Comparison of ENCODE assay signal across 13 mouse cellular contexts in the genomic region with DNA sequence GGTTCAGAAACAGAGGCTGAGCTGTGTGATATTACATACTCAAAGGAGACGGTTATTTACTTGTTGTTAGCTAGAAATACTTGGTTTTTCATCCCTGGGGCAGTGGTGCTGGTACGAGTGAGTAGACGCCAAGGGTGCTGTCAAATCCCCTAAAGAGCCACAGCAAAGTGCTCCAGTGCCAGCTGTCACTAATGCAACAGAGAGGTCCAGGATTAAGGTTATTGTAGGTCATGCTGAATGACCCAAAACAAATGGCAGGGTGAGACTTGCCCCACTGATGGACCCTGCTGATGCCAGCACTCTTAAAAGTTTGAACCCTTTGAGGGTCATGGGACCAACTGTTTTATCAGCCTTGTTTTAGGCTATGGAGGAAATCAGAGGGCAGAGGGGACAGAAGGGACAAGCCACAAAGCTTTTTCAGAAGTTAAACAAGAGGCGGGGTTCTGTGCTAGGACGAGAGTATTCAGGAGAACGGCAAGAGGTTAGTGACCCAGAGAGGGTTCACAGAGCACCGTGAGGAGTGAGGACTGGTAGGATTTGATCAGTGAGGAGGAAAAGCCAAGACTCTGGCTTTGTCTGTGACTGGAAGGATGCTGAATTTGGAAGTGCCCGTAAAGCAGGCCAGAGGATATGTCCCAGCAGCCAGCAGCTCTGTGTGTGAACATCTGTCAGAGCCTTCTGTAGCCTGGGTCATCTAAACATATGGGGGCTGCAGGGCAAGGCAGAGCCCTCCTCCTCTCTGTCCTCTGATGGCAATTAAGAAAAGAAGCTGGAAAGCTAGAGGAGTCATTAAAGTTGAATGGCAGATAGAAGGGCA. TPM values are rescaled to one million over a fixed set of nuclear protein-coding genes. Genes with fewer than 3 reads are reported as not detected.
DNase-seq lines count a peak whose midpoint lies in the region; ATAC-seq lines count a peak whose summit lies in the region.
"Had no signal": no experiment of that assay in that cellular context is flagged by ENCODE, and none has a peak within 500 bp of the region (broad histone marks: within the 10 kb centered on the region; RNA-seq: fewer than 3 reads in every experiment).

No protein-coding gene starts in this region.

- H3K27ac ChIP-seq in hindbrain, embryonic 10.5 days = peak overlapping the region; percentile 24
- no peak overlapping the region for H3K27ac ChIP-seq in hindbrain, embryonic 11.5 days (ENCODE audit: low read depth, low read length)
- peak overlapping the region; percentile 69 for H3K27ac ChIP-seq in midbrain, embryonic 10.5 days (replicated peaks)
- no peak overlapping the region for H3K27ac ChIP-seq in midbrain, embryonic 16.5 days (ENCODE audit: low read length)
- H3K27ac ChIP-seq in forebrain, embryonic 15.5 days (replicated peaks) = no peak overlapping the region
- peak overlapping the region; percentile 31 for H3K27ac ChIP-seq in midbrain, embryonic 15.5 days
- H3K27ac ChIP-seq: limb, embryonic 13.5 days had no signal

- H3K9ac ChIP-seq in hindbrain, embryonic 11.5 days (ENCODE audit: low read depth, low read length) = no peak overlapping the region
- no peak overlapping the region for H3K9ac ChIP-seq in midbrain, embryonic 16.5 days (ENCODE audit: low read depth, low read length)
- no peak overlapping the region for H3K9ac ChIP-seq in forebrain, embryonic 15.5 days (replicated peaks)
- peak overlapping the region; percentile 6; the same call in 1 of the 2 replicates for H3K9ac ChIP-seq in midbrain, embryonic 15.5 days
- H3K9ac ChIP-seq: limb, embryonic 13.5 days had no signal

- peaks cover 30% of the 10 kb centered on the region for H3K27me3 ChIP-seq in hindbrain, embryonic 10.5 days (ENCODE audit: insufficient read depth, poor library complexity, severe bottlenecking)
- H3K27me3 ChIP-seq in hindbrain, embryonic 11.5 days (ENCODE audit: control insufficient read depth, insufficient read depth, low read length) = no peaks in the 10 kb centered on the region
- peaks cover 38% of the 10 kb centered on the region for H3K27me3 ChIP-seq in midbrain, embryonic 10.5 days (ENCODE audit: low read depth, poor library complexity, severe bottlenecking)
- no peaks in the 10 kb centered on the region for H3K27me3 ChIP-seq in midbrain, embryonic 16.5 days (ENCODE audit: control insufficient read depth, insufficient read depth, low read depth, low read length)
- no peaks in the 10 kb centered on the region for H3K27me3 ChIP-seq in forebrain, embryonic 15.5 days
- H3K27me3 ChIP-seq in midbrain, embryonic 15.5 days (replicated peaks) = no peaks in the 10 kb centered on the region

- 13% methylated on average over 8 of the region's 8 CpGs for WGBS in hindbrain, embryonic 10.5 days
- 20% methylated on average over 8 of the region's 8 CpGs for WGBS in hindbrain, embryonic 11.5 days
- WGBS in midbrain, embryonic 10.5 days = 8% methylated on average over 8 of the region's 8 CpGs
- WGBS in midbrain, embryonic 16.5 days = 18% methylated on average over 8 of the region's 8 CpGs
- 19% methylated on average over 8 of the region's 8 CpGs for WGBS in forebrain, embryonic 15.5 days
- 13% methylated on average over 8 of the region's 8 CpGs for WGBS in midbrain, embryonic 15.5 days

- H3K4me1 ChIP-seq in hindbrain, embryonic 10.5 days (replicated peaks) = peaks cover 47% of the 10 kb centered on the region
- peaks cover 6% of the 10 kb centered on the region for H3K4me1 ChIP-seq in hindbrain, embryonic 11.5 days (replicated peaks; ENCODE audit: control insufficient read depth, insufficient read depth, low read length)
- H3K4me1 ChIP-seq in midbrain, embryonic 10.5 days = peaks cover 41% of the 10 kb centered on the region
- peaks cover 22% of the 10 kb centered on the region for H3K4me1 ChIP-seq in midbrain, embryonic 16.5 days (ENCODE audit: control insufficient read depth, insufficient read depth, low read length)
- peaks cover 31% of the 10 kb centered on the region for H3K4me1 ChIP-seq in forebrain, embryonic 15.5 days
- peaks cover 37% of the 10 kb centered on the region for H3K4me1 ChIP-seq in midbrain, embryonic 15.5 days

- no peaks in the 10 kb centered on the region for H3K9me3 ChIP-seq in hindbrain, embryonic 10.5 days
- no peaks in the 10 kb centered on the region for H3K9me3 ChIP-seq in hindbrain, embryonic 11.5 days (ENCODE audit: control insufficient read depth, low read length)
- no peaks in the 10 kb centered on the region for H3K9me3 ChIP-seq in midbrain, embryonic 10.5 days (replicated peaks)
- H3K9me3 ChIP-seq in midbrain, embryonic 16.5 days (replicated peaks; ENCODE audit: control insufficient read depth, low read length, poor library complexity, severe bottlenecking) = no peaks in the 10 kb centered on the region
- H3K9me3 ChIP-seq in forebrain, embryonic 15.5 days = no peaks in the 10 kb centered on the region
- H3K9me3 ChIP-seq in midbrain, embryonic 15.5 days = no peaks in the 10 kb centered on the region
- H3K9me3 ChIP-seq: G1E; limb, embryonic 13.5 days had no signal

- no peaks in the 10 kb centered on the region for H3K36me3 ChIP-seq in hindbrain, embryonic 10.5 days
- no peaks in the 10 kb centered on the region for H3K36me3 ChIP-seq in hindbrain, embryonic 11.5 days (ENCODE audit: control insufficient read depth, insufficient read depth, low read length)
- H3K36me3 ChIP-seq in midbrain, embryonic 10.5 days = no peaks in the 10 kb centered on the region
- no peaks in the 10 kb centered on the region for H3K36me3 ChIP-seq in midbrain, embryonic 16.5 days (ENCODE audit: control insufficient read depth, insufficient read depth, low read length)
- no peaks in the 10 kb centered on the region for H3K36me3 ChIP-seq in forebrain, embryonic 15.5 days
- H3K36me3 ChIP-seq in midbrain, embryonic 15.5 days (replicated peaks) = no peaks in the 10 kb centered on the region
- H3K36me3 ChIP-seq: G1E; limb, embryonic 13.5 days had no signal

- ATAC-seq in hindbrain, embryonic 11.5 days (ENCODE audit: low FRiP score) = no peak
- ATAC-seq in midbrain, embryonic 16.5 days = no peak
- 0 out of 2 replicates have a peak, but pooled peaks have one; percentile 16 for ATAC-seq in forebrain, embryonic 15.5 days (replicated peaks)
- ATAC-seq in midbrain, embryonic 15.5 days (replicated peaks) = peak; percentile 56; the same call in 1 of the 2 replicates

- peak overlapping the region; percentile 9; the same call in 1 of the 2 replicates for H3K4me3 ChIP-seq in hindbrain, embryonic 10.5 days
- H3K4me3 ChIP-seq in hindbrain, embryonic 11.5 days (ENCODE audit: low read depth, low read length) = no peak overlapping the region
- H3K4me3 ChIP-seq in midbrain, embryonic 10.5 days = 0 out of 2 replicates have a peak overlapping the region, but pooled peaks have one; percentile 11
- H3K4me3 ChIP-seq in midbrain, embryonic 16.5 days (ENCODE audit: low read depth, low read length) = no peak overlapping the region
- H3K4me3 ChIP-seq in forebrain, embryonic 15.5 days = no peak overlapping the region
- no peak overlapping the region for H3K4me3 ChIP-seq in midbrain, embryonic 15.5 days
- H3K4me3 ChIP-seq: limb, embryonic 13.5 days had no signal

- no peak overlapping the region for H3K4me2 ChIP-seq in hindbrain, embryonic 11.5 days (replicated peaks; ENCODE audit: low read depth, low read length)
- H3K4me2 ChIP-seq in midbrain, embryonic 16.5 days (ENCODE audit: low read length) = no peak overlapping the region
- no peak overlapping the region for H3K4me2 ChIP-seq in forebrain, embryonic 15.5 days (replicated peaks)
- H3K4me2 ChIP-seq in midbrain, embryonic 15.5 days = no peak overlapping the region; the same call in 1 of the 2 replicates
- H3K4me2 ChIP-seq: limb, embryonic 13.5 days had no signal

- peak; percentile 31 for DNase-seq in hindbrain, embryonic 10.5 days (ENCODE audit: low spot score)
- no peak for DNase-seq in hindbrain, embryonic 11.5 days (ENCODE audit: low spot score)
- DNase-seq in midbrain, embryonic 10.5 days (ENCODE audit: low spot score) = peak; percentile 36
- no peak for DNase-seq in layer of hippocampus, postnatal 36 days
- DNase-seq in testis, postnatal 10 days (ENCODE audit: low spot score) = no peak
- DNase-seq: adrenal gland, adult 8-10 months; cerebellum, adult 8-10 months; heart, adult 11 months had no signal

RNA-seq across cellular contexts. Expression of a gene that starts 13.3 kb away (rescaled TPM):
- 0.60 and 0.96 TPM in 2 replicates for polyA plus RNA-seq in hindbrain, embryonic 10.5 days (2016; fragmentation: Nextera tagmentation; extraction: Ambion mirVana)
- polyA plus RNA-seq in hindbrain, embryonic 11.5 days (2014; fragmentation: Nextera tagmentation; extraction: Ambion mirVana) = 0.11 TPM in 2 replicates
- 0.26 and 0.64 TPM in 2 replicates for polyA plus RNA-seq in midbrain, embryonic 10.5 days (2016; fragmentation: Nextera tagmentation; extraction: Ambion mirVana)
- 0.34 and 0.39 TPM in 2 replicates for polyA plus RNA-seq in midbrain, embryonic 16.5 days (2015; fragmentation: Nextera tagmentation; extraction: Ambion mirVana)
- 0.05 and 0.15 TPM in 2 replicates for polyA plus RNA-seq in forebrain, embryonic 15.5 days (2015; fragmentation: Nextera tagmentation; extraction: Ambion mirVana)
- polyA plus RNA-seq in midbrain, embryonic 15.5 days (2015; fragmentation: Nextera tagmentation; extraction: Ambion mirVana) = 0.36 and 0.52 TPM in 2 replicates
- total RNA-seq in layer of hippocampus, postnatal 36 days (2021) = not detected
- polyA plus RNA-seq: G1E had no signal

RNA-seq across cellular contexts. Expression of a gene that starts 26.1 kb away (rescaled TPM):
- polyA plus RNA-seq in hindbrain, embryonic 10.5 days (2016; fragmentation: Nextera tagmentation; extraction: Ambion mirVana) = 42.7 and 43.3 TPM in 2 replicates
- polyA plus RNA-seq in hindbrain, embryonic 11.5 days (2014; fragmentation: Nextera tagmentation; extraction: Ambion mirVana) = 20.1 and 24.9 TPM in 2 replicates
- 43.5 and 54.7 TPM in 2 replicates for polyA plus RNA-seq in midbrain, embryonic 10.5 days (2016; fragmentation: Nextera tagmentation; extraction: Ambion mirVana)
- polyA plus RNA-seq in midbrain, embryonic 16.5 days (2015; fragmentation: Nextera tagmentation; extraction: Ambion mirVana) = 33.5 and 44.0 TPM in 2 replicates
- 34.2 and 35.2 TPM in 2 replicates for polyA plus RNA-seq in forebrain, embryonic 15.5 days (2015; fragmentation: Nextera tagmentation; extraction: Ambion mirVana)
- 39.3 and 47.2 TPM in 2 replicates for polyA plus RNA-seq in midbrain, embryonic 15.5 days (2015; fragmentation: Nextera tagmentation; extraction: Ambion mirVana)
- 100 to 1,000 TPM in 1 of 2 experiments, 10 to 100 TPM in 1; 97.8 to 105 TPM for total RNA-seq in layer of hippocampus, postnatal 36 days (2021)

Comparison
In these comparisons a context has a peak if more than half of its experiments do, and no peak if none do; other contexts are left out.
1. DNase-seq: peak in hindbrain, embryonic 10.5 days (single experiment) and midbrain, embryonic 10.5 days (single experiment); none in hindbrain, embryonic 11.5 days (single experiment), layer of hippocampus, postnatal 36 days (0 of 2) and testis, postnatal 10 days (single experiment).
2. H3K27ac ChIP-seq: peak in hindbrain, embryonic 10.5 days (single experiment), midbrain, embryonic 10.5 days (single experiment) and midbrain, embryonic 15.5 days (single experiment); none in hindbrain, embryonic 11.5 days (single experiment), midbrain, embryonic 16.5 days (single experiment) and forebrain, embryonic 15.5 days (single experiment).
3. H3K4me3 ChIP-seq: peak in hindbrain, embryonic 10.5 days (single experiment) and midbrain, embryonic 10.5 days (single experiment); none in hindbrain, embryonic 11.5 days (single experiment), midbrain, embryonic 16.5 days (single experiment), forebrain, embryonic 15.5 days (single experiment) and midbrain, embryonic 15.5 days (single experiment).
4. ATAC-seq: peak in forebrain, embryonic 15.5 days (single experiment) and midbrain, embryonic 15.5 days (single experiment); none in hindbrain, embryonic 11.5 days (single experiment) and midbrain, embryonic 16.5 days (single experiment).